Mouse (Mus musculus): ENCODE measurements around the gene Gprc5c. TPM values are rescaled to one million over a fixed set of nuclear protein-coding genes. Genes with fewer than 3 reads are reported as not detected.

The Gprc5c gene
- polyA plus RNA-seq, 1 experiment from 2014 or later, result 21.8 TPM

- Histone ChIP-seq H3K36me3 (ENCODE audit: control insufficient read depth, insufficient read depth, low read length) (no peaks in the 10 kb centered on the region), H3K4me2 (ENCODE audit: low read length) (no peak overlapping the region), H3K27ac (ENCODE audit: low read depth) (peak overlapping the region; percentile 88; the same call in 1 of the 2 replicates), H3K27me3 (replicated peaks; ENCODE audit: control insufficient read depth, insufficient read depth, low read length) (no peaks in the 10 kb centered on the region), H3K4me3 (ENCODE audit: low read depth, low read length) (no peak overlapping the region), H3K4me1 (replicated peaks; ENCODE audit: control insufficient read depth, insufficient read depth, low read length) (peaks cover 17% of the 10 kb centered on the region), H3K9ac (ENCODE audit: low read length) (no peak overlapping the region), H3K9me3 (ENCODE audit: control insufficient read depth, low read length) (no peaks in the 10 kb centered on the region)
- DNase-seq (ENCODE audit: low spot score), result no peak
- 15% methylated on average over 2 of the region's 2 CpGs for WGBS
- no peak for ATAC-seq (replicated peaks; ENCODE audit: low FRiP score, low TSS enrichment, low read depth)
Observed at GRCm38 (mm10) chr11:114849572-114849971, 1.4 kb upstream of the Gprc5c start.

- no peak for ATAC-seq (replicated peaks; ENCODE audit: low FRiP score, low TSS enrichment, low read depth)
- Histone ChIP-seq H3K27ac (ENCODE audit: low read depth) (peak overlapping the region; percentile 88; the same call in 1 of the 2 replicates), H3K9ac (ENCODE audit: low read length) (no peak overlapping the region), H3K4me1 (replicated peaks; ENCODE audit: control insufficient read depth, insufficient read depth, low read length) (peaks cover 14% of the 10 kb centered on the region), H3K4me2 (ENCODE audit: low read length) (peak overlapping the region; percentile 99), H3K36me3 (ENCODE audit: control insufficient read depth, insufficient read depth, low read length) (no peaks in the 10 kb centered on the region), H3K4me3 (ENCODE audit: low read depth, low read length) (peak overlapping the region; percentile 70; the same call in 1 of the 2 replicates), H3K27me3 (replicated peaks; ENCODE audit: control insufficient read depth, insufficient read depth, low read length) (no peaks in the 10 kb centered on the region), H3K9me3 (ENCODE audit: control insufficient read depth, low read length) (no peaks in the 10 kb centered on the region)
- DNase-seq (ENCODE audit: low spot score), result no peak
- WGBS, result 17% methylated on average over 5 of the region's 5 CpGs
Observed at GRCm38 (mm10) chr11:114850066-114850451, 893 bp upstream of the Gprc5c start.

GRCm38 (mm10) chr11:114851269-114851607, 286 bp downstream of the Gprc5c start:
- ATAC-seq (replicated peaks; ENCODE audit: low FRiP score, low TSS enrichment, low read depth), result peak; percentile 44
- Histone ChIP-seq H3K27ac (ENCODE audit: low read depth) (peak overlapping the region; percentile 88), H3K27me3 (replicated peaks; ENCODE audit: control insufficient read depth, insufficient read depth, low read length) (no peaks in the 10 kb centered on the region), H3K4me1 (replicated peaks; ENCODE audit: control insufficient read depth, insufficient read depth, low read length) (peaks cover 14% of the 10 kb centered on the region), H3K4me2 (ENCODE audit: low read length) (peak overlapping the region; percentile 99), H3K4me3 (ENCODE audit: low read depth, low read length) (peak overlapping the region; percentile 70), H3K9me3 (ENCODE audit: control insufficient read depth, low read length) (no peaks in the 10 kb centered on the region), H3K36me3 (ENCODE audit: control insufficient read depth, insufficient read depth, low read length) (no peaks in the 10 kb centered on the region), H3K9ac (ENCODE audit: low read length) (peak overlapping the region; percentile 80)
- no peak for DNase-seq (ENCODE audit: low spot score)
- WGBS, result 1% methylated on average over 27 of the region's 27 CpGs

- WGBS, result under 1% methylated on average over 61 of the region's 65 CpGs
- Histone ChIP-seq H3K27me3 (replicated peaks; ENCODE audit: control insufficient read depth, insufficient read depth, low read length) (no peaks in the 10 kb centered on the region), H3K4me2 (ENCODE audit: low read length) (peak overlapping the region; percentile 99), H3K9me3 (ENCODE audit: control insufficient read depth, low read length) (no peaks in the 10 kb centered on the region), H3K27ac (ENCODE audit: low read depth) (peak overlapping the region; percentile 88), H3K4me1 (replicated peaks; ENCODE audit: control insufficient read depth, insufficient read depth, low read length) (peaks cover 14% of the 10 kb centered on the region), H3K9ac (ENCODE audit: low read length) (peak overlapping the region; percentile 80), H3K36me3 (ENCODE audit: control insufficient read depth, insufficient read depth, low read length) (no peaks in the 10 kb centered on the region), H3K4me3 (ENCODE audit: low read depth, low read length) (peak overlapping the region; percentile 70)
- peak; percentile 90 for DNase-seq (ENCODE audit: low spot score)
- ATAC-seq (replicated peaks; ENCODE audit: low FRiP score, low TSS enrichment, low read depth), result peak; percentile 75
Observed at GRCm38 (mm10) chr11:114851608-114852310, 807 bp downstream of the Gprc5c start.

- no peaks in the 10 kb centered on the region for H3K27me3 ChIP-seq (replicated peaks; ENCODE audit: control insufficient read depth, insufficient read depth, low read length)
- ATAC-seq (replicated peaks; ENCODE audit: low FRiP score, low TSS enrichment, low read depth), result peak; percentile 9; the same call in 1 of the 2 replicates
- peaks cover 14% of the 10 kb centered on the region for H3K4me1 ChIP-seq (replicated peaks; ENCODE audit: control insufficient read depth, insufficient read depth, low read length)
- DNase-seq (ENCODE audit: low spot score), result peak; percentile 79
- H3K9me3 ChIP-seq (ENCODE audit: control insufficient read depth, low read length), result no peaks in the 10 kb centered on the region
- H3K4me3 ChIP-seq (ENCODE audit: low read depth, low read length), result peak overlapping the region; percentile 70
- H3K9ac ChIP-seq (ENCODE audit: low read length), result peak overlapping the region; percentile 80
- H3K36me3 ChIP-seq (ENCODE audit: control insufficient read depth, insufficient read depth, low read length), result no peaks in the 10 kb centered on the region
- peak overlapping the region; percentile 88 for H3K27ac ChIP-seq (ENCODE audit: low read depth)
- WGBS, result under 1% methylated on average over 40 of the region's 40 CpGs
- peak overlapping the region; percentile 99 for H3K4me2 ChIP-seq (ENCODE audit: low read length)
Observed at GRCm38 (mm10) chr11:114852311-114853173, 1.6 kb downstream of the Gprc5c start.

GRCm38 (mm10) chr11:114853174-114853838, 2.4 kb downstream of the Gprc5c start:
- no peaks in the 10 kb centered on the region for H3K36me3 ChIP-seq (ENCODE audit: control insufficient read depth, insufficient read depth, low read length)
- H3K27me3 ChIP-seq (replicated peaks; ENCODE audit: control insufficient read depth, insufficient read depth, low read length), result no peaks in the 10 kb centered on the region
- no peaks in the 10 kb centered on the region for H3K9me3 ChIP-seq (ENCODE audit: control insufficient read depth, low read length)
- H3K4me2 ChIP-seq (ENCODE audit: low read length), result peak overlapping the region; percentile 99
- peak overlapping the region; percentile 70 for H3K4me3 ChIP-seq (ENCODE audit: low read depth, low read length)
- ATAC-seq (replicated peaks; ENCODE audit: low FRiP score, low TSS enrichment, low read depth) (no peak), DNase-seq (ENCODE audit: low spot score) (no peak)
- peak overlapping the region; percentile 88; the same call in 1 of the 2 replicates for H3K27ac ChIP-seq (ENCODE audit: low read depth)
- WGBS, result 11% methylated on average over 7 of the region's 7 CpGs
- peak overlapping the region; percentile 80 for H3K9ac ChIP-seq (ENCODE audit: low read length)
- peaks cover 14% of the 10 kb centered on the region for H3K4me1 ChIP-seq (replicated peaks; ENCODE audit: control insufficient read depth, insufficient read depth, low read length)

- WGBS, result 70% methylated on average over 6 of the region's 6 CpGs
- no peak overlapping the region for H3K27ac ChIP-seq (ENCODE audit: low read depth)
- H3K4me2 ChIP-seq (ENCODE audit: low read length), result no peak overlapping the region
- H3K4me1 ChIP-seq (replicated peaks; ENCODE audit: control insufficient read depth, insufficient read depth, low read length), result peaks cover 12% of the 10 kb centered on the region
- no peak for ATAC-seq (replicated peaks; ENCODE audit: low FRiP score, low TSS enrichment, low read depth)
- no peak overlapping the region for H3K9ac ChIP-seq (ENCODE audit: low read length)
- no peak for DNase-seq (ENCODE audit: low spot score)
- H3K36me3 ChIP-seq (ENCODE audit: control insufficient read depth, insufficient read depth, low read length), result no peaks in the 10 kb centered on the region
- no peaks in the 10 kb centered on the region for H3K27me3 ChIP-seq (replicated peaks; ENCODE audit: control insufficient read depth, insufficient read depth, low read length)
- H3K9me3 ChIP-seq (ENCODE audit: control insufficient read depth, low read length), result no peaks in the 10 kb centered on the region
- H3K4me3 ChIP-seq (ENCODE audit: low read depth, low read length), result no peak overlapping the region
Observed at GRCm38 (mm10) chr11:114854581-114854980, 3.6 kb downstream of the Gprc5c start.

GRCm38 (mm10) chr11:114856125-114856524, 5.2 kb downstream of the Gprc5c start:
- Histone ChIP-seq H3K9ac (ENCODE audit: low read length) (no peak overlapping the region), H3K4me1 (replicated peaks; ENCODE audit: control insufficient read depth, insufficient read depth, low read length) (0 out of 2 replicates have a peak, but pooled peaks cover 2% of the 10 kb centered on the region), H3K4me2 (ENCODE audit: low read length) (no peak overlapping the region), H3K27me3 (replicated peaks; ENCODE audit: control insufficient read depth, insufficient read depth, low read length) (no peaks in the 10 kb centered on the region), H3K36me3 (ENCODE audit: control insufficient read depth, insufficient read depth, low read length) (no peaks in the 10 kb centered on the region), H3K27ac (ENCODE audit: low read depth) (no peak overlapping the region), H3K9me3 (ENCODE audit: control insufficient read depth, low read length) (no peaks in the 10 kb centered on the region), H3K4me3 (ENCODE audit: low read depth, low read length) (no peak overlapping the region)
- no peak for ATAC-seq (replicated peaks; ENCODE audit: low FRiP score, low TSS enrichment, low read depth)
- DNase-seq (ENCODE audit: low spot score), result no peak
- 86% methylated on average over 5 of the region's 5 CpGs for WGBS

Data from intestine, embryonic 14.5 days (tissue).